Mouse (Mus musculus) liver, postnatal 0 days (tissue): ENCODE data around the gene Dgcr8.

ENCODE experiments used
- CTCF ChIP-seq: sonication (generic); IDR thresholded peaks from 2 replicates; pipeline ENCODE4 v1.5.1; 2016; ENCODE audit warnings: antibody characterized with exemption, low read depth
- EP300 ChIP-seq: IDR thresholded peaks from 2 replicates; pipeline ENCODE4 v1.6.1; 2016; ENCODE audit warnings: antibody characterized with exemption, low read depth, mild to moderate bottlenecking

DNA sequence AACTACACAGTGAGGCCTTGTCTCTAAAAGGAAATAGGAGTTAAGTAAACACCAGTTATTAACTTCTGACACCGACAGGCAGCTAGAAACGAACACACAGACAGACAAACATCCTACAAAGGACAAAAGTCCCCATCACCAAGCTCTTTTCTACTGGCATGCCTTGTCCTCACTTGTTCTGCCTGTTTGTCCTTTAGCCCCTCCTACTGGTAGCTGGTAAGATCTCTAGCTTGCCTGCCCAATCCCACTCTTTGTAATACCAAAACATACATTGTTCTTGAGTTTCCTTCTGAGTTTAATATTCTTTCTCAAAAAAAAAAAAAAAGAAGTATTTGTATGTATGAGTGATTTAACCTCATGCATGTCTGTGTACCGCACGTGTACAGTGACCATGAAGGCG, 20.9 kb downstream of the Dgcr8 start:
- TF ChIP-seq CTCF (peak; percentile 54), EP300 (no peak)
